7 mouse cellular contexts compared by ENCODE assay signal in the genomic region with DNA sequence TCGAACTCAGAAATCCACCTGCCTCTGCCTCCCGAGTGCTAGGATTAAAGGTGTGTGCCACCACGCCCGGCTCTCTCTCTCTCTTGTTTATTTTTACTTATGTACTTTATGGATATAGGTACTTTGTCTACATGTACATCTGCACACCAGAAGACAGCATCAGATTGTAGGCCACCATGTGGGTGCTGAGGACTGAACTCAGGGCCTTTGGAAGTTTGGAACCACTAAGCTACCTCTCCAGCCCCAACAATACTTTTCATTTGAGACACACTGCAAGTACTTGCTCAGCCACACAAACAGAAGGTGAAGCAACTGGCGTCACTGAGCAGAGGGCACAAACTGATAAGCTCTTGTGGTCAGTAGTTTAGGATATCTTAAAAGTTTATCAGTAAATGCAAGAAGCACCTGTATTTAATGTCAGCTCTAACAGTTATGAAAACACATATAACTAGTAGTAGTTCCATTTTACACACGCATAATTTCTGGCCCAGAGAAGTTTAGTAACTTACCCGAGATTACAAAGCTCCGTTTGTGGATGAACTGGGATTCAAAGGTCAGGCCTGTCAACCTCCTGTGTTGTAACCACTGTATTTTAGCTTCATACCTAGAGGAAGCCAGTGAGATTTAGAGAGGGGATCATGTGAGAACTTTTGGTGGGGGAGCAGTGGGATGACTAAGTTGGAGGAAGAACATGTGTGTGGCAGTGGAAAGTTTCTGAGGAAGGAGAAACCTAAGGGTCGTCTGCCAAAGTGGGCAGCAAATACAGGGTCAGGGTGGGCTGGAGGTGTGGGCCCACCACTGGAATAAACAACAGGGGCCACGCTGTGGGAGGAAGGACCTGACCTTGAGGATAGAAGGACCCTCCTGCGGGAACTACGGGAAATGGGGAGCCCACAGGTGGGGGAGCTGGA. TPM values are rescaled to one million over a fixed set of nuclear protein-coding genes. Genes with fewer than 3 reads are reported as not detected.
DNase-seq lines count a peak whose midpoint lies in the region; ATAC-seq and TF ChIP-seq lines count a peak whose summit lies in the region.

No protein-coding gene starts in this region.

- no peak for TF ChIP-seq CTCF in thymus, adult 2 months (IDR thresholded peaks at IDR 0.05; ENCODE audit: borderline replicate concordance, control insufficient read depth, extremely low read depth, insufficient read depth, low read length, poor library complexity)

- peak overlapping the region; percentile 95 for H3K9ac ChIP-seq in embryonic facial prominence, embryonic 14.5 days (ENCODE audit: low read depth, low read length)
- H3K9ac ChIP-seq in midbrain, embryonic 12.5 days (replicated peaks), result peak overlapping the region; percentile 91

- no peaks in the 10 kb centered on the region for H3K9me3 ChIP-seq in embryonic facial prominence, embryonic 14.5 days (ENCODE audit: control insufficient read depth, low read length)
- H3K9me3 ChIP-seq in midbrain, embryonic 12.5 days, result no peaks in the 10 kb centered on the region

- no peak overlapping the region for H3K27ac ChIP-seq in thymus, adult 2 months (ENCODE audit: control insufficient read depth, insufficient read depth, low read length)
- H3K27ac ChIP-seq in embryonic facial prominence, embryonic 14.5 days (replicated peaks; ENCODE audit: low read depth, low read length), result peak overlapping the region; percentile 88
- peak overlapping the region; percentile 79 for H3K27ac ChIP-seq in midbrain, embryonic 12.5 days (replicated peaks)

- ATAC-seq in embryonic facial prominence, embryonic 14.5 days (ENCODE audit: low read depth), result no peak
- no peak for ATAC-seq in midbrain, embryonic 12.5 days (ENCODE audit: low FRiP score, low read depth)

- peak overlapping the region; percentile 66 for H3K4me2 ChIP-seq in embryonic facial prominence, embryonic 14.5 days (ENCODE audit: low read depth, low read length)
- H3K4me2 ChIP-seq in midbrain, embryonic 12.5 days (replicated peaks), result peak overlapping the region; percentile 93

- peaks cover 7% of the 10 kb centered on the region for H3K4me1 ChIP-seq in thymus, adult 2 months (replicated peaks; ENCODE audit: control insufficient read depth, insufficient read depth, low read length)
- peaks cover 13% of the 10 kb centered on the region for H3K4me1 ChIP-seq in embryonic facial prominence, embryonic 14.5 days (ENCODE audit: control insufficient read depth, insufficient read depth, low read length)
- H3K4me1 ChIP-seq in midbrain, embryonic 12.5 days, result peaks cover 12% of the 10 kb centered on the region

- TF ChIP-seq POLR2A in thymus, adult 2 months (IDR thresholded peaks at IDR 0.05; ENCODE audit: control insufficient read depth, extremely low read depth, insufficient read depth, low read length, poor library complexity), result no peak

- no peaks in the 10 kb centered on the region for H3K27me3 ChIP-seq in thymus, adult 2 months (ENCODE audit: control insufficient read depth, insufficient read depth, low read length)
- no peaks in the 10 kb centered on the region for H3K27me3 ChIP-seq in embryonic facial prominence, embryonic 14.5 days (replicated peaks; ENCODE audit: control insufficient read depth, insufficient read depth, low read length)
- no peaks in the 10 kb centered on the region for H3K27me3 ChIP-seq in midbrain, embryonic 12.5 days

- H3K4me3 ChIP-seq in thymus, adult 2 months (ENCODE audit: control insufficient read depth, insufficient read depth, low read length), result peak overlapping the region; percentile 93
- H3K4me3 ChIP-seq in embryonic facial prominence, embryonic 14.5 days (ENCODE audit: low read depth, low read length), result peak overlapping the region; percentile 84
- peak overlapping the region; percentile 86 for H3K4me3 ChIP-seq in midbrain, embryonic 12.5 days

- 45% methylated on average over 12 of the region's 12 CpGs for WGBS in thymus, adult 2 months
- WGBS in embryonic facial prominence, embryonic 14.5 days, result 46% methylated on average over 12 of the region's 12 CpGs
- 49% methylated on average over 12 of the region's 12 CpGs for WGBS in midbrain, embryonic 12.5 days

- DNase-seq in thymus, adult 2 months, result no peak
- DNase-seq in thymus, postnatal 14 days, result no peak
- no peak for DNase-seq in embryonic facial prominence, embryonic 14.5 days (ENCODE audit: low spot score)
- peak; percentile 50 for DNase-seq in induced T-regulatory cell, adult 2 months (ENCODE audit: low read depth)
- DNase-seq in ovary, postnatal 10 days (ENCODE audit: low spot score), result no peak
- DNase-seq in frontal cortex, postnatal 10 days (ENCODE audit: low spot score in 2 of 2), result no peak

- peaks cover 8% of the 10 kb centered on the region; the same call in 1 of the 2 replicates for H3K36me3 ChIP-seq in thymus, adult 2 months (ENCODE audit: control insufficient read depth, insufficient read depth, low read length)
- peaks cover 70% of the 10 kb centered on the region for H3K36me3 ChIP-seq in embryonic facial prominence, embryonic 14.5 days (ENCODE audit: control insufficient read depth, insufficient read depth, low read length)
- H3K36me3 ChIP-seq in midbrain, embryonic 12.5 days, result peaks cover 51% of the 10 kb centered on the region

RNA-seq across cellular contexts. Expression of a gene that starts 1.1 kb away (rescaled TPM):
- polyA plus RNA-seq in thymus, adult 2 months (2012; rRNA removed), result 42.2 and 46.2 TPM in 2 replicates
- 32.1 and 33.7 TPM in 2 replicates for polyA plus RNA-seq in embryonic facial prominence, embryonic 14.5 days (2014; fragmentation: Nextera tagmentation; extraction: Ambion mirVana)
- polyA plus RNA-seq in midbrain, embryonic 12.5 days (2016; fragmentation: Nextera tagmentation; extraction: Ambion mirVana), result 25.0 and 29.8 TPM in 2 replicates

RNA-seq across cellular contexts. Expression of a gene that starts 25.9 kb away (rescaled TPM):
- polyA plus RNA-seq in thymus, adult 2 months (2012; rRNA removed), result 296 and 301 TPM in 2 replicates
- 31.1 and 34.1 TPM in 2 replicates for polyA plus RNA-seq in embryonic facial prominence, embryonic 14.5 days (2014; fragmentation: Nextera tagmentation; extraction: Ambion mirVana)
- polyA plus RNA-seq in midbrain, embryonic 12.5 days (2016; fragmentation: Nextera tagmentation; extraction: Ambion mirVana), result 47.6 and 48.9 TPM in 2 replicates

RNA-seq across cellular contexts. Expression of a gene that starts 30.5 kb away (rescaled TPM):
- polyA plus RNA-seq in thymus, adult 2 months (2012; rRNA removed), result 33.5 and 39.5 TPM in 2 replicates
- 183 and 204 TPM in 2 replicates for polyA plus RNA-seq in embryonic facial prominence, embryonic 14.5 days (2014; fragmentation: Nextera tagmentation; extraction: Ambion mirVana)
- polyA plus RNA-seq in midbrain, embryonic 12.5 days (2016; fragmentation: Nextera tagmentation; extraction: Ambion mirVana), result 225 and 253 TPM in 2 replicates

RNA-seq across cellular contexts. Expression of a gene that starts 38.5 kb away (rescaled TPM):
- 19.2 and 23.4 TPM in 2 replicates for polyA plus RNA-seq in thymus, adult 2 months (2012; rRNA removed)
- 30.1 and 30.6 TPM in 2 replicates for polyA plus RNA-seq in embryonic facial prominence, embryonic 14.5 days (2014; fragmentation: Nextera tagmentation; extraction: Ambion mirVana)
- 26.8 and 27.0 TPM in 2 replicates for polyA plus RNA-seq in midbrain, embryonic 12.5 days (2016; fragmentation: Nextera tagmentation; extraction: Ambion mirVana)

RNA-seq across cellular contexts. Expression of a gene that starts 59.2 kb away (rescaled TPM):
- polyA plus RNA-seq in thymus, adult 2 months (2012; rRNA removed), result 486 and 497 TPM in 2 replicates
- polyA plus RNA-seq in embryonic facial prominence, embryonic 14.5 days (2014; fragmentation: Nextera tagmentation; extraction: Ambion mirVana), result 78.2 and 80.5 TPM in 2 replicates
- 97.5 and 99.5 TPM in 2 replicates for polyA plus RNA-seq in midbrain, embryonic 12.5 days (2016; fragmentation: Nextera tagmentation; extraction: Ambion mirVana)
